In the genomic region with DNA sequence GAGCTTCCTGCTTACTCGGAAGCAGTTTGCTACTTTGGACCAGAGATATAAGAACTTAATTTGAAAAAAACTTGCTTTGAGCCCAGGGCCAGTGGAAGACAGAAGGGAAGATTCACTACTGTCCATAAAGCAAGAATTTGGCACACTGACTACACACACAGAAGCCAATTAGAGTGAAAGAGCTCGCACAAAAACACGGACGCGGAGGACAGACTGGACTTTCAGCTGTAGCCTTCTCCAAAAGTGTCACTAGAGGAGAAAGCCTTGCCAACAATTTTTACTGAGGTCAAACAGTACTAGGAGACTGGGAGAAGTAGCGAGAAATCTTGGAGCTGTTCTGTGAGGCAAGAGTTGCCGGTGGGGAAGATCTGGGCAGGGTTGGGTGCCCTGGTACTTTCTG, we compare ENCODE assay signal across 17 mouse cellular contexts.
DNase-seq lines count a peak whose midpoint lies in the region; ATAC-seq and TF ChIP-seq lines count a peak whose summit lies in the region.
"Had no signal": no experiment of that assay in that cellular context is flagged by ENCODE, and none has a peak within 500 bp of the region (broad histone marks: within the 10 kb centered on the region; RNA-seq: fewer than 3 reads in every experiment).

No protein-coding gene starts in this region.

- H3K4me1 ChIP-seq in kidney, postnatal 0 days (replicated peaks; ENCODE audit: insufficient read depth, low read length): no peaks in the 10 kb centered on the region; the same call in 1 of the 2 replicates
- H3K4me1 ChIP-seq: neural tube, embryonic 15.5 days had no signal

- no peak for ATAC-seq in kidney, postnatal 0 days (replicated peaks; ENCODE audit: low FRiP score, low read depth)
- no peak for ATAC-seq in frontal cortex, adult (ENCODE audit: low TSS enrichment)
- ATAC-seq: forebrain, postnatal 0 days had no signal

- no peak for TF ChIP-seq CTCF in kidney, postnatal 0 days (IDR thresholded peaks at IDR 0.05; ENCODE audit: low read depth)

- H3K4me3 ChIP-seq in kidney, postnatal 0 days (replicated peaks; ENCODE audit: low read depth, low read length): no peak overlapping the region
- H3K4me3 ChIP-seq: neural tube, embryonic 15.5 days had no signal

- H3K36me3 ChIP-seq in kidney, postnatal 0 days (ENCODE audit: insufficient read depth, low read length): no peaks in the 10 kb centered on the region
- H3K36me3 ChIP-seq: G1E; neural tube, embryonic 15.5 days had no signal

- intact Hi-C loops in heart, postnatal 36 days (cut with DNase I): no loop called here

- H3K9ac ChIP-seq in kidney, postnatal 0 days (ENCODE audit: low read depth, low read length): no peak overlapping the region
- H3K9ac ChIP-seq: forebrain, postnatal 0 days; liver, embryonic 14.5 days; neural tube, embryonic 15.5 days had no signal

- WGBS in kidney, postnatal 0 days: 69% methylated on average over 7 of the region's 7 CpGs

- peak; percentile 89 for DNase-seq in heart, adult 11 months
- DNase-seq in heart, postnatal 36 days: no peak
- DNase-seq in ovary, postnatal 14 days (ENCODE audit: low spot score): peak; percentile 2
- DNase-seq in ovary, postnatal 10 days (ENCODE audit: low spot score): no peak
- DNase-seq in kidney, postnatal 0 days (ENCODE audit: low spot score): peak; percentile 89
- peak; percentile 22 for DNase-seq in lung, postnatal 36 days
- no peak for DNase-seq in layer of hippocampus, adult 11-12 months (ENCODE audit: low spot score)
- DNase-seq: cerebellum, adult 11 months; forebrain, postnatal 0 days; heart, postnatal 4 days; layer of hippocampus, adult 9-11 months; left cerebral cortex, postnatal 4 days; thymus, adult 2 months had no signal

- H3K4me2 ChIP-seq in kidney, postnatal 0 days (ENCODE audit: low read length): no peak overlapping the region
- H3K4me2 ChIP-seq: neural tube, embryonic 15.5 days had no signal

- H3K27ac ChIP-seq in kidney, postnatal 0 days: no peak overlapping the region
- H3K27ac ChIP-seq: liver, embryonic 14.5 days; neural tube, embryonic 15.5 days had no signal

- H3K27me3 ChIP-seq in kidney, postnatal 0 days (ENCODE audit: insufficient read depth, low read length): no peaks in the 10 kb centered on the region
- H3K27me3 ChIP-seq: neural tube, embryonic 15.5 days had no signal

- no peaks in the 10 kb centered on the region for H3K9me3 ChIP-seq in kidney, postnatal 0 days (replicated peaks; ENCODE audit: low read length)
- H3K9me3 ChIP-seq: G1E; neural tube, embryonic 15.5 days had no signal

Comparison
In these comparisons a context has a peak if more than half of its experiments do, and no peak if none do; other contexts are left out.
1. DNase-seq: peak in heart, adult 11 months (single experiment), ovary, postnatal 14 days (single experiment), kidney, postnatal 0 days (single experiment) and lung, postnatal 36 days (single experiment); none in heart, postnatal 36 days (0 of 2), ovary, postnatal 10 days (single experiment) and layer of hippocampus, adult 11-12 months (single experiment).